In genomic region chr5:113648647-113649211, GRCm38 (mm10) we compare ENCODE assay signal across 10 mouse cellular contexts. TPM values are rescaled to one million over a fixed set of nuclear protein-coding genes. Genes with fewer than 3 reads are reported as not detected.
DNase-seq lines count a peak whose midpoint lies in the region; ATAC-seq and TF ChIP-seq lines count a peak whose summit lies in the region.
"Had no signal": no experiment of that assay in that cellular context is flagged by ENCODE, and none has a peak within 500 bp of the region (broad histone marks: within the 10 kb centered on the region; RNA-seq: fewer than 3 reads in every experiment).

No protein-coding gene starts in this region.

- no peak overlapping the region for H3K4me3 ChIP-seq in intestine, embryonic 15.5 days (replicated peaks)
- H3K4me3 ChIP-seq in intestine, embryonic 16.5 days (ENCODE audit: low read length): no peak overlapping the region
- peak overlapping the region; percentile 55 for H3K4me3 ChIP-seq in lung, embryonic 16.5 days (ENCODE audit: low read length)
- no peak overlapping the region for H3K4me3 ChIP-seq in limb, embryonic 12.5 days (replicated peaks)
- no peak overlapping the region for H3K4me3 ChIP-seq in stomach, postnatal 0 days (ENCODE audit: low read depth, low read length)

- WGBS in intestine, embryonic 15.5 days: 58% methylated on average over 5 of the region's 5 CpGs
- 57% methylated on average over 5 of the region's 5 CpGs for WGBS in intestine, embryonic 16.5 days
- 70% methylated on average over 5 of the region's 5 CpGs for WGBS in lung, embryonic 16.5 days
- 77% methylated on average over 5 of the region's 5 CpGs for WGBS in limb, embryonic 12.5 days
- WGBS in stomach, postnatal 0 days: 70% methylated on average over 5 of the region's 5 CpGs

- peaks cover 7% of the 10 kb centered on the region; the same call in 1 of the 2 replicates for H3K4me1 ChIP-seq in intestine, embryonic 15.5 days (replicated peaks)
- H3K4me1 ChIP-seq in intestine, embryonic 16.5 days (ENCODE audit: control insufficient read depth, insufficient read depth, low read length): peaks cover 6% of the 10 kb centered on the region
- peaks cover 18% of the 10 kb centered on the region for H3K4me1 ChIP-seq in lung, embryonic 16.5 days (replicated peaks; ENCODE audit: control insufficient read depth, insufficient read depth, low read length)
- peaks cover 25% of the 10 kb centered on the region for H3K4me1 ChIP-seq in limb, embryonic 12.5 days (replicated peaks)
- no peaks in the 10 kb centered on the region for H3K4me1 ChIP-seq in stomach, postnatal 0 days (replicated peaks; ENCODE audit: control insufficient read depth, insufficient read depth)

- ATAC-seq in intestine, embryonic 15.5 days: no peak
- no peak for ATAC-seq in intestine, embryonic 16.5 days
- ATAC-seq in lung, embryonic 16.5 days (ENCODE audit: low read depth): no peak
- no peak for ATAC-seq in limb, embryonic 12.5 days (ENCODE audit: insufficient number of reproducible peaks, insufficient read depth, low FRiP score, low TSS enrichment, low read depth)
- ATAC-seq in stomach, postnatal 0 days (ENCODE audit: low FRiP score, low TSS enrichment): no peak
- ATAC-seq: forebrain, postnatal 0 days had no signal

- DNase-seq in lung, adult 18-20 months: no peak
- DNase-seq in stomach, postnatal 0 days (ENCODE audit: low spot score): no peak
- no peak for DNase-seq in retina, embryonic 14.5 days (ENCODE audit: low spot score)
- DNase-seq: forebrain, postnatal 0 days; kidney, adult 11 months; retina, postnatal 1 day had no signal

- TF ChIP-seq CTCF in stomach, postnatal 0 days (IDR thresholded peaks at IDR 0.05; ENCODE audit: low read depth): no peak

- 0 out of 2 replicates have a peak overlapping the region, but pooled peaks have one; percentile 1 for H3K4me2 ChIP-seq in intestine, embryonic 15.5 days (replicated peaks)
- no peak overlapping the region for H3K4me2 ChIP-seq in intestine, embryonic 16.5 days (ENCODE audit: low read depth, low read length)
- peak overlapping the region; percentile 59 for H3K4me2 ChIP-seq in lung, embryonic 16.5 days (ENCODE audit: low read depth, low read length)
- peak overlapping the region; percentile 63; the same call in 1 of the 2 replicates for H3K4me2 ChIP-seq in limb, embryonic 12.5 days
- H3K4me2 ChIP-seq in stomach, postnatal 0 days (replicated peaks; ENCODE audit: low read depth): 0 out of 2 replicates have a peak overlapping the region, but pooled peaks have one; percentile 8

- TF ChIP-seq EP300 in stomach, postnatal 0 days (optimal IDR thresholded peaks at IDR 0.05): no peak

- no peaks in the 10 kb centered on the region for H3K9me3 ChIP-seq in intestine, embryonic 15.5 days
- H3K9me3 ChIP-seq in intestine, embryonic 16.5 days (ENCODE audit: control insufficient read depth, low read length): no peaks in the 10 kb centered on the region
- no peaks in the 10 kb centered on the region for H3K9me3 ChIP-seq in lung, embryonic 16.5 days (ENCODE audit: control insufficient read depth, low read length)
- H3K9me3 ChIP-seq in limb, embryonic 12.5 days: no peaks in the 10 kb centered on the region
- H3K9me3 ChIP-seq in stomach, postnatal 0 days (ENCODE audit: control insufficient read depth, low read length): no peaks in the 10 kb centered on the region

- H3K9ac ChIP-seq in intestine, embryonic 15.5 days: no peak overlapping the region
- H3K9ac ChIP-seq in intestine, embryonic 16.5 days (ENCODE audit: low read depth, low read length): no peak overlapping the region
- peak overlapping the region; percentile 44 for H3K9ac ChIP-seq in lung, embryonic 16.5 days (ENCODE audit: low read length)
- H3K9ac ChIP-seq in limb, embryonic 12.5 days (replicated peaks): no peak overlapping the region
- H3K9ac ChIP-seq in stomach, postnatal 0 days (ENCODE audit: low read length): no peak overlapping the region
- H3K9ac ChIP-seq: forebrain, postnatal 0 days had no signal

- H3K27me3 ChIP-seq in intestine, embryonic 15.5 days (replicated peaks): 0 out of 2 replicates have a peak, but pooled peaks cover 8% of the 10 kb centered on the region
- H3K27me3 ChIP-seq in intestine, embryonic 16.5 days (replicated peaks; ENCODE audit: control insufficient read depth, insufficient read depth, low read length): peaks cover 10% of the 10 kb centered on the region
- H3K27me3 ChIP-seq in lung, embryonic 16.5 days (ENCODE audit: control insufficient read depth, insufficient read depth, low read depth, low read length): no peaks in the 10 kb centered on the region
- peaks cover 14% of the 10 kb centered on the region; the same call in 1 of the 2 replicates for H3K27me3 ChIP-seq in limb, embryonic 12.5 days
- no peaks in the 10 kb centered on the region for H3K27me3 ChIP-seq in stomach, postnatal 0 days (ENCODE audit: control insufficient read depth, insufficient read depth, low read length)

- no peak overlapping the region for H3K27ac ChIP-seq in intestine, embryonic 15.5 days
- H3K27ac ChIP-seq in intestine, embryonic 16.5 days (ENCODE audit: low read length): no peak overlapping the region
- H3K27ac ChIP-seq in lung, embryonic 16.5 days (ENCODE audit: low read length): peak overlapping the region; percentile 17; the same call in 1 of the 2 replicates
- no peak overlapping the region for H3K27ac ChIP-seq in limb, embryonic 12.5 days
- H3K27ac ChIP-seq in stomach, postnatal 0 days (replicated peaks): no peak overlapping the region

- H3K36me3 ChIP-seq in intestine, embryonic 15.5 days: no peaks in the 10 kb centered on the region
- no peaks in the 10 kb centered on the region for H3K36me3 ChIP-seq in intestine, embryonic 16.5 days (ENCODE audit: control insufficient read depth, insufficient read depth, low read length)
- H3K36me3 ChIP-seq in lung, embryonic 16.5 days (ENCODE audit: control insufficient read depth, insufficient read depth, low read length): no peaks in the 10 kb centered on the region
- no peaks in the 10 kb centered on the region for H3K36me3 ChIP-seq in limb, embryonic 12.5 days
- no peaks in the 10 kb centered on the region for H3K36me3 ChIP-seq in stomach, postnatal 0 days (ENCODE audit: control insufficient read depth, insufficient read depth, low read length)

RNA-seq across cellular contexts. Expression of gene Cmklr1, which starts 1.5 kb away (rescaled TPM):
- polyA plus RNA-seq in intestine, embryonic 15.5 days (2015; fragmentation: Nextera tagmentation; extraction: Ambion mirVana): 2.4 and 3.7 TPM in 2 replicates
- 1.3 and 2.3 TPM in 2 replicates for polyA plus RNA-seq in intestine, embryonic 16.5 days (2015; fragmentation: Nextera tagmentation; extraction: Ambion mirVana)
- polyA plus RNA-seq in lung, embryonic 16.5 days (2015; fragmentation: Nextera tagmentation; extraction: Ambion mirVana): 14.0 and 17.9 TPM in 2 replicates
- polyA plus RNA-seq in limb, embryonic 12.5 days (2016; fragmentation: Nextera tagmentation; extraction: Ambion mirVana): 3.2 and 4.4 TPM in 2 replicates
- 2.0 and 2.6 TPM in 2 replicates for polyA plus RNA-seq in stomach, postnatal 0 days (2015; fragmentation: Nextera tagmentation; extraction: Ambion mirVana)
